Mouse (Mus musculus): Measurements from ENCODE around the gene Lbx1. TPM values are rescaled to one million over a fixed set of nuclear protein-coding genes. Genes with fewer than 3 reads are reported as not detected.

Gene Lbx1
- polyA plus RNA-seq, 1 experiment from 2014 or later: 0.22 TPM

GRCm38 (mm10) chr19:45232443-45233410 lies 2.9 kb downstream of the Lbx1 start:
- no peaks in the 10 kb centered on the region for H3K9me3 ChIP-seq
- peak overlapping the region; percentile 38; the same call in 1 of the 2 replicates for H3K4me3 ChIP-seq
- peaks cover 50% of the 10 kb centered on the region for H3K4me1 ChIP-seq
- H3K36me3 ChIP-seq (replicated peaks): no peaks in the 10 kb centered on the region
- DNase-seq (ENCODE audit: low spot score): peak; percentile 54
- no peak overlapping the region for H3K27ac ChIP-seq (replicated peaks)
- under 1% methylated on average over 42 of the region's 42 CpGs for WGBS
- peaks cover 100% of the 10 kb centered on the region for H3K27me3 ChIP-seq (replicated peaks; ENCODE audit: low read depth, poor library complexity, severe bottlenecking)

DNA sequence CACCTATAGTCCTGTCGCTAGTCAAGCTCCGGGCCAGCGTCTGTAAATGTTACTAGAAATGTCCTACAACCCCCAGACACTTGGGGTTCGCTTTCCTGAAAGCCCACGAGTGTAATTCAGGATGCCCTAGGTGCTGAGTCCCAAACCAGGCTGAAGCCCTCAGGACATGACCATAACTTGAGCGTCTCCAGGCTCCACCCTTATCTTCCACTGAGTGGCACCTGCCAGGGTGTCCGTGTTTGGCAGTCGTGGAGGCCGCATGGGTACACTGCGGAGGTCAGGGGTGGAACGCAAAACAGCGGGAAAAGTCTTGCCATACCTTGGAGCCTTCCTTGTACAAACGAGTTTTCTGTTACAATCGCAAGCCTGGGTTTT lies 3.6 kb downstream of the Lbx1 start:
- Histone ChIP-seq H3K4me3 (peak overlapping the region; percentile 43), H3K36me3 (replicated peaks) (no peaks in the 10 kb centered on the region), H3K4me1 (peaks cover 46% of the 10 kb centered on the region), H3K27ac (replicated peaks) (0 out of 2 replicates have a peak overlapping the region, but pooled peaks have one; percentile 30), H3K27me3 (replicated peaks; ENCODE audit: low read depth, poor library complexity, severe bottlenecking) (peaks cover 100% of the 10 kb centered on the region), H3K9me3 (no peaks in the 10 kb centered on the region)
- no peak for DNase-seq (ENCODE audit: low spot score)
- WGBS: under 1% methylated on average over 14 of the region's 14 CpGs

- H3K4me1 ChIP-seq: peaks cover 41% of the 10 kb centered on the region
- peaks cover 100% of the 10 kb centered on the region for H3K27me3 ChIP-seq (replicated peaks; ENCODE audit: low read depth, poor library complexity, severe bottlenecking)
- H3K4me3 ChIP-seq: peak overlapping the region; percentile 43
- under 1% methylated on average over 44 of the region's 44 CpGs for WGBS
- H3K36me3 ChIP-seq (replicated peaks): no peaks in the 10 kb centered on the region
- DNase-seq (ENCODE audit: low spot score): peak; percentile 63
- H3K27ac ChIP-seq (replicated peaks): peak overlapping the region; percentile 30; the same call in 1 of the 2 replicates
- H3K9me3 ChIP-seq: no peaks in the 10 kb centered on the region
Measured at GRCm38 (mm10) chr19:45231383-45232035, 4.1 kb downstream of the Lbx1 start.

DNA sequence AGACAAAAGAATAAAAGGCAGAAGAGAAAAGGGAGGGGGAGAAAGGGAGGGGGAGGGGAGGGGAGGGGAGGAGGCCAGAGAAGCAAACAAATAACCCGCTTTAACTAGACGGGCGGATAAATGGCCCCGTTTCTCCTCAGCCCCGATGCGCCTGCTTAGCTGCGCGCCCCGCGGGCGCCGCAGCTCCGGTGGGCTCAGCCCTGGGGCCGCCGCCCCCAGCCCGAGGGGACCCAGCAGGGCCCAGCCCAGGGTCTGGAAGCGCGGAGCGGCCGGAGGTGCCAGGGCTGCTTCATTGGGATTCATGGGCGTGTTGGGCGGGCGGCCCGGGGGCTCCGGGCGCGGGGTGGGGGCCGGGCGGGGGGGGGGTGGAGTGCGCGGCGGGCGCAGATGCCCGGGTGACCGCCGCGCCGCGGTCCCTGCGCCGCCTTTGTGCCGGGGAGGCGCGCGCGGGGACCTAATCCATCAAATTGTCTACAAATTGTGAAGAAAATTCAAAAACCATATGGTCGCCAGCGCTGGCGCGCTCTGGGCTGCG lies 4.7 kb downstream of the Lbx1 start:
- Histone ChIP-seq H3K9me3 (no peaks in the 10 kb centered on the region), H3K36me3 (replicated peaks) (no peaks in the 10 kb centered on the region), H3K27me3 (replicated peaks; ENCODE audit: low read depth, poor library complexity, severe bottlenecking) (peaks cover 100% of the 10 kb centered on the region), H3K4me1 (peaks cover 35% of the 10 kb centered on the region), H3K4me3 (peak overlapping the region; percentile 43), H3K27ac (replicated peaks) (0 out of 2 replicates have a peak overlapping the region, but pooled peaks have one; percentile 30)
- DNase-seq (ENCODE audit: low spot score): no peak
- 1% methylated on average over 51 of the region's 51 CpGs for WGBS

GRCm38 (mm10) chr19:45230201-45230611 lies 5.4 kb downstream of the Lbx1 start:
- Histone ChIP-seq H3K27me3 (replicated peaks; ENCODE audit: low read depth, poor library complexity, severe bottlenecking) (peaks cover 100% of the 10 kb centered on the region), H3K27ac (replicated peaks) (no peak overlapping the region), H3K4me1 (peaks cover 28% of the 10 kb centered on the region), H3K9me3 (no peaks in the 10 kb centered on the region), H3K36me3 (replicated peaks) (no peaks in the 10 kb centered on the region), H3K4me3 (no peak overlapping the region)
- peak; percentile 55 for DNase-seq (ENCODE audit: low spot score)
- 1% methylated on average over 20 of the region's 20 CpGs for WGBS

DNA sequence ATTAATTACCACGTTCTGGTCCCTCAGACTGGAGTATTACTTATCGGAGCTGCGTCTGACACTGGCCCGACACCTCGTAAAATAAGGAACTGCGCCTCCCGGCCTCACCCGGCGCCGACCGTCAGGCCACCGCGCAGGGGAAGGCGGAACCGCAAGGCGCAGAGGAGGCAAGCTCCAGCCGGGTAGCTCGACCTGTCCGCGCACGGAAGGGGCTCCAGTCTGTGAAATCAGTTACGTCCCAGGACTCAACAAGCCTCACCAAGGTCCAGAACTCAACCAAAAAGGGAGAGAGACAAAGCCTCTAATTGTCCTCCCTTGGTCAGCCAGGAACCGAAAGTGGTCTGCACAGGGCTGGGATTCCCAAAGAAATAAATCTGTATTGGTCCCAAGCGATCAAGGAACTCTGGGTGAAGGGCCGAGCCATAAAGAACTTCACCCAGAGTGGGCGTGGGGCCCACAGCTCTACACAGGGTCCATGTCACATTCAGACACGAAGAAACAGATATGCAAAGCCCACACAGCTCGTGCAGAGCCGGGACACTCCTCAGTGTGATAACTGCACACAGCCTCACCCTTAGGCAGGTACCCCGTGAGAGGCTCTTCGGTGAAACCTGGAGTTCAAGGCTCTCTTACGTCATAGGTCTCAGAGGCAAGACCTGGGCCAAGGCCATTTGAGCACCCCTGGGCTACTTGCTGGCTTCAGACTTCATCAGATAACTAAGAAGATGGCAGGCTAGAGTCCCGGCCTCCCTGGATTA lies 6.1 kb downstream of the Lbx1 start:
- H3K27ac ChIP-seq (replicated peaks): no peak overlapping the region
- no peaks in the 10 kb centered on the region for H3K9me3 ChIP-seq
- H3K4me1 ChIP-seq: peaks cover 21% of the 10 kb centered on the region
- WGBS: 1% methylated on average over 33 of the region's 33 CpGs
- peak overlapping the region; percentile 17; the same call in 1 of the 2 replicates for H3K4me3 ChIP-seq
- peaks cover 100% of the 10 kb centered on the region for H3K27me3 ChIP-seq (replicated peaks; ENCODE audit: low read depth, poor library complexity, severe bottlenecking)
- peak; percentile 58 for DNase-seq (ENCODE audit: low spot score)
- H3K36me3 ChIP-seq (replicated peaks): no peaks in the 10 kb centered on the region

- Histone ChIP-seq H3K9me3 (no peaks in the 10 kb centered on the region), H3K4me3 (no peak overlapping the region)
- 5% methylated on average over 4 of the region's 4 CpGs for WGBS
Measured at GRCm38 (mm10) chr19:45228781-45229180, 6.8 kb downstream of the Lbx1 start.

DNA sequence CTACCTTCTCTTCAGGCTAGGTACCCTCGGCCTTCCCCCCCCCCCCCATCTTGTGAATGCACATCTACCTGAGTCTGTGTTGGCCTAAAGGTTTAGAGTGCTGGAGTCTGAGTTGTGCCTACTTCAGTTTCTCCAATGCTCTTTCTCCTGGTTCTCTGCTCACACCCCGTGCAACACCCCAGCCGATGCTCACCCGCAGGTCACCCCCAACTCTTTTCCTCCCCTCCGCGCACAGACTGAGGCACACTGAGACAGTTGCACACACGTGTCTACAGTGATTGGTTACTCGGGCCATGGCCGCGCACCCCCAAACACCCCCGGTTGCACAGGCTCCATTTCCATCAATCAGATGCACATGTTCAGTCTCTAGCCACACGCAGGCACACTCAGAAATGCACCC lies 7.5 kb downstream of the Lbx1 start:
- Histone ChIP-seq H3K4me3 (no peak overlapping the region), H3K9me3 (no peaks in the 10 kb centered on the region), H3K36me3 (replicated peaks) (no peaks in the 10 kb centered on the region), H3K27ac (replicated peaks) (no peak overlapping the region), H3K27me3 (replicated peaks; ENCODE audit: low read depth, poor library complexity, severe bottlenecking) (peaks cover 100% of the 10 kb centered on the region), H3K4me1 (peaks cover 23% of the 10 kb centered on the region)
- DNase-seq (ENCODE audit: low spot score): peak; percentile 32
- 5% methylated on average over 12 of the region's 12 CpGs for WGBS

More at GRCm38 (mm10) chr19:45228781-45229180, 6.8 kb downstream of the Lbx1 start:
- Histone ChIP-seq H3K27me3 (replicated peaks; ENCODE audit: low read depth, poor library complexity, severe bottlenecking) (peaks cover 100% of the 10 kb centered on the region), H3K36me3 (replicated peaks) (no peaks in the 10 kb centered on the region), H3K27ac (replicated peaks) (no peak overlapping the region), H3K4me1 (peaks cover 25% of the 10 kb centered on the region)
- peak; percentile 37 for DNase-seq (ENCODE audit: low spot score)

DNA sequence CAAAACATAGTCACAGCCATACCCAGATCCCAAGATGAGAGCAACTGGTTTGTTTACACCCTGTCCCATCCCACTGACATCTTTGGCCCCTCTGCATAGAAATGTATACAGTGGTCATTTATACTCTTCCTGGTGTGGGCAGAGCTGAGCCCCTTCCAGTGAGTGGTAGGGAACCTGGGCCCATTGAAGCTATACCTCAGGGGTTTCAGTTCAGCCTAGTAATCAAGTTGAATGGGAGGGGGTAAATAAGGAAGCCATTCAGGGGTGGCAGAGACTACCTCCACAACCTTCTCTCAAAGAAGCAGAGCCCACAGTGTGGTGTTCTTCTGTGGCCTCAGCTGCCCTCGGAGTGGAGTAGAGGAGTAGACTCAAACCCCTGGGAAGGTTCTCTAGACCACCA lies 7.9 kb downstream of the Lbx1 start:
- no peak overlapping the region for H3K4me3 ChIP-seq
- no peak for DNase-seq (ENCODE audit: low spot score)
- no peaks in the 10 kb centered on the region for H3K9me3 ChIP-seq
- peaks cover 23% of the 10 kb centered on the region for H3K4me1 ChIP-seq
- no peaks in the 10 kb centered on the region for H3K36me3 ChIP-seq (replicated peaks)
- WGBS: 11% methylated on average over 1 of the region's 1 CpGs
- no peak overlapping the region for H3K27ac ChIP-seq (replicated peaks)
- H3K27me3 ChIP-seq (replicated peaks; ENCODE audit: low read depth, poor library complexity, severe bottlenecking): peaks cover 100% of the 10 kb centered on the region

DNA sequence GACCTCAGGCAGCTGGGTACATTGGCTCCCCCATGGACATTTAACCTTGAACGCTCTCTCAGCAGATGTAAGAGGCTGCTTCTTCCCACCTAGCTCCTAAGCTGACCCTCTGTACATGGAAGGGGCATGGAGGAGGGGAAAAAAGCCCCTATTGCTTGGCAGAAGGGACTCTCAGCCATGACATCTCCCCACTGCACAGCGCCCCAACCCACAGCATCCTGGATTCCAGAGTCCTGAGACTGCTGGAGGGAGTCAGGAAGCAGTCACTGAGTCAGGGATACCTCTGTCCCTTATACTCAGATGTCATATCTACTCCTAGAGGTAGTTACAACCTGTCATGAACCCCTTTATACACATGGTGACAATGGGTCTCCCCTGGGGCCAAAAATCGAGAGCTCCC lies 8.6 kb downstream of the Lbx1 start:
- peaks cover 100% of the 10 kb centered on the region for H3K27me3 ChIP-seq (replicated peaks; ENCODE audit: low read depth, poor library complexity, severe bottlenecking)
- H3K27ac ChIP-seq (replicated peaks): no peak overlapping the region
- H3K36me3 ChIP-seq (replicated peaks): no peaks in the 10 kb centered on the region
- peaks cover 23% of the 10 kb centered on the region for H3K4me1 ChIP-seq
- H3K4me3 ChIP-seq: no peak overlapping the region
- peak; percentile 25 for DNase-seq (ENCODE audit: low spot score)
- no peaks in the 10 kb centered on the region for H3K9me3 ChIP-seq
- WGBS: 4% methylated on average over 3 of the region's 3 CpGs

- no peaks in the 10 kb centered on the region for H3K9me3 ChIP-seq
- no peaks in the 10 kb centered on the region for H3K36me3 ChIP-seq (replicated peaks)
- peaks cover 21% of the 10 kb centered on the region for H3K4me1 ChIP-seq
- H3K4me3 ChIP-seq: no peak overlapping the region
- WGBS: 2% methylated on average over 8 of the region's 8 CpGs
- DNase-seq (ENCODE audit: low spot score): peak; percentile 42
- H3K27ac ChIP-seq (replicated peaks): no peak overlapping the region
- H3K27me3 ChIP-seq (replicated peaks; ENCODE audit: low read depth, poor library complexity, severe bottlenecking): peaks cover 100% of the 10 kb centered on the region
Measured at GRCm38 (mm10) chr19:45226246-45226645, 9.4 kb downstream of the Lbx1 start.

GRCm38 (mm10) chr19:45225130-45225529 lies 10.5 kb downstream of the Lbx1 start:
- H3K4me1 ChIP-seq: peaks cover 20% of the 10 kb centered on the region
- DNase-seq (ENCODE audit: low spot score): peak; percentile 34
- 3% methylated on average over 12 of the region's 12 CpGs for WGBS
- no peaks in the 10 kb centered on the region for H3K36me3 ChIP-seq (replicated peaks)
- H3K27ac ChIP-seq (replicated peaks): no peak overlapping the region
- H3K27me3 ChIP-seq (replicated peaks; ENCODE audit: low read depth, poor library complexity, severe bottlenecking): peaks cover 96% of the 10 kb centered on the region
- no peaks in the 10 kb centered on the region for H3K9me3 ChIP-seq
- no peak overlapping the region for H3K4me3 ChIP-seq
